Comparison of ENCODE assay signal across 8 mouse cellular contexts in the genomic region with DNA sequence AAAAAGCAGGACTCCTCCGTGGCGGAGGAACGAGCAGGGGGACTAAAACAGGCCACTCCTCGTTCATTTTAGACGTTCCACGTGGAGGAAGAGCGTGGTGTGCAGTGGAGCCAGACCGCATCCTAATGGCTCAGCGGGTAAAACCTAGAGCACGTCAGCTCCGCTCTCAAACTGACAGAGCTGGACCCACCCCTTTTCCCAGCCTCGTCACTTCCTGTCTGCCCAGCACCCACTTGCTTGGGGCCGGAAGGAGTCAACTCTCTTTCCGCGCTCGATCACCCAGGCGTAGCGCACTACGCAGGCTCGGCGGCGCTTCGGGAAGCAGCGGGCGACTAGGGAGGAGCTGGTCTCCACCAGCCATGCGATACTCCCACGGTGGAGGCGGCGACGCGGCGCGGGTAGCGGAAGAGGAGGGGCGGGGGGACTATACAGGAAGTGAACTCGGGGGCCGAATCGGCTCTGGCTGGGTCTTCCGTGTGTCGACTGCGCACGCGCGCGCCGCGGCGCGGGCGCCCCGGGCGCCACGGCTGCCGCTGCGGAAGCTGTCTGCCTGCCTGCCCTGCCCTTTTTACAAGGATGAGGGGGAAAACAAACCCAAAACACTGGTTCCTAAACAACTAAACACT. TPM values are rescaled to one million over a fixed set of nuclear protein-coding genes. Genes with fewer than 3 reads are reported as not detected.
A peak's percentile ranks its signal among the peaks of the same experiment; 100 is the strongest.
DNase-seq lines count a peak whose midpoint lies in the region; ATAC-seq and TF ChIP-seq lines count a peak whose summit lies in the region.

No protein-coding gene starts in this region.

- peak; percentile 97 for DNase-seq in ZHBTc4 (ENCODE audit: low read depth, low spot score)
- peak; percentile 91 for DNase-seq in gastrocnemius, adult 2 months
- peak; percentile 64 for DNase-seq in hindlimb bud, embryonic 11.5 days (ENCODE audit: extremely low spot score, low read depth, low spot score)
- peak; percentile 68 to 97 for DNase-seq in left cerebral cortex, adult 8-10 months (ENCODE audit: low spot score in 2 of 2)
- peak; percentile 95 to 97 for DNase-seq in right cerebral cortex, postnatal 10 days (ENCODE audit: low spot score in 2 of 2)
- peak; percentile 83 for DNase-seq in urinary bladder, postnatal 25 days (ENCODE audit: low spot score)

- intact Hi-C loops in gastrocnemius, adult 2 months (cut with DNase I): loop anchor here (1.0 to 2.0 kb wide), 2 partner anchors 35 to 56 kb away; partner anchors contain the start of gene Eif2s3x

- H3K4me3 ChIP-seq in gastrocnemius, adult 2 months: peak overlapping the region; percentile 90
- H3K4me3 ChIP-seq in megakaryocyte, embryonic 14.5 days (replicated peaks): peak overlapping the region; percentile 94

- H3K27ac ChIP-seq in gastrocnemius, adult 2 months: peak overlapping the region; percentile 98

- TF ChIP-seq CTCF in gastrocnemius, adult 2 months (IDR thresholded peaks at IDR 0.05): no peak

- ATAC-seq in common myeloid progenitor, adult 5-6 weeks (replicated peaks; ENCODE audit: low read depth, poor library complexity, severe bottlenecking): peak; percentile 99

- H3K4me1 ChIP-seq in megakaryocyte, embryonic 14.5 days: peaks cover 9% of the 10 kb centered on the region

- H3K27me3 ChIP-seq in megakaryocyte, embryonic 14.5 days (replicated peaks): peaks cover 3% of the 10 kb centered on the region

- H3K9me3 ChIP-seq in megakaryocyte, embryonic 14.5 days: no peaks in the 10 kb centered on the region

- no peaks in the 10 kb centered on the region for H3K36me3 ChIP-seq in megakaryocyte, embryonic 14.5 days (replicated peaks; ENCODE audit: low read length)

RNA-seq across cellular contexts. Expression of gene Eif2s3x, which starts 34.8 kb away (rescaled TPM):
- total RNA-seq in common myeloid progenitor, adult 5-6 weeks (2017): 195 and 212 TPM in 2 replicates
- 100 to 1,000 TPM in 1 of 2 experiments, 10 to 100 TPM in 1; 71.7 to 129 TPM for total RNA-seq in gastrocnemius, adult 2 months (2021)
- 100 to 1,000 TPM; 117 to 237 (median 153) TPM for total RNA-seq in left cerebral cortex, adult 8-10 months (2022)
- 6.4 and 12.6 TPM in 2 replicates for polyA plus RNA-seq in megakaryocyte, embryonic 14.5 days (2012; ENCODE audit: insufficient read depth, low replicate concordance)

RNA-seq across cellular contexts. Expression of gene Zfx, which starts 54.3 kb away (rescaled TPM):
- total RNA-seq in common myeloid progenitor, adult 5-6 weeks (2017): 50.4 and 58.7 TPM in 2 replicates
- total RNA-seq in gastrocnemius, adult 2 months (2021): 10 to 100 TPM; 17.9 to 23.4 TPM
- 10 to 100 TPM; 36.3 to 49.1 (median 41.8) TPM for total RNA-seq in left cerebral cortex, adult 8-10 months (2022)
- 0.36 TPM in 1 of 2 replicates, not detected in the other for polyA plus RNA-seq in megakaryocyte, embryonic 14.5 days (2012; ENCODE audit: insufficient read depth, low replicate concordance)

RNA-seq across cellular contexts. Expression of gene Klhl15, which starts 56.6 kb away (rescaled TPM):
- total RNA-seq in common myeloid progenitor, adult 5-6 weeks (2017): 10.9 and 13.8 TPM in 2 replicates
- total RNA-seq in gastrocnemius, adult 2 months (2021): 1 to 10 TPM; 5.4 to 6.3 TPM
- 10 to 100 TPM; 23.9 to 31.8 (median 26.8) TPM for total RNA-seq in left cerebral cortex, adult 8-10 months (2022)
- 19.9 and 25.7 TPM in 2 replicates for polyA plus RNA-seq in megakaryocyte, embryonic 14.5 days (2012; ENCODE audit: insufficient read depth, low replicate concordance)

Comparison
In these comparisons a context has a peak if more than half of its experiments do, and no peak if none do; other contexts are left out.
1. Peak in every context shown above with its lines: DNase-seq, ATAC-seq, H3K4me3 ChIP-seq and H3K27ac ChIP-seq.